Mouse (Mus musculus): ENCODE measurements around the gene Mybbp1a.

- TF ChIP-seq CTCF (IDR thresholded peaks at IDR 0.05; ENCODE audit: extremely low read depth, insufficient read length, insufficient replicate concordance, low read depth, low read length) (no peak), POLR2A (IDR thresholded peaks at IDR 0.05; ENCODE audit: low read depth, low read length) (no peak)
Measured at GRCm38 (mm10) chr11:72415155-72415554, 26.0 kb upstream of the Mybbp1a start.
